Mouse (Mus musculus) liver, embryonic 15.5 days (tissue): ENCODE measurements around the gene Rere. TPM values are rescaled to one million over a fixed set of nuclear protein-coding genes. Genes with fewer than 3 reads are reported as not detected.
A peak's percentile ranks its signal among the peaks of the same experiment; 100 is the strongest.

Experiments
- ATAC-seq: fragments of 200-750 bp; cut with Nextera tagmentation; 2 replicates; pipeline ENCODE4 v1.8.0; 2017; ENCODE audit warnings: moderate number of reproducible peaks, mild to moderate bottlenecking, moderate library complexity; ENCODE audit not compliant: insufficient read depth
- H3K27ac ChIP-seq: fragments of 300-500 bp; sonication (generic); replicated peaks from 2 replicates; pipeline ENCODE4 v1.5.1; 2015; ENCODE audit warnings: mild to moderate bottlenecking, inconsistent platforms
- H3K27me3 ChIP-seq: fragments of 300-500 bp; sonication (generic); 2 replicates; pipeline ENCODE4 v1.6.1; 2015; ENCODE audit warnings: mild to moderate bottlenecking, inconsistent platforms
- H3K36me3 ChIP-seq: fragments of 300-500 bp; sonication (generic); replicated peaks from 2 replicates; pipeline ENCODE4 v1.6.1; 2015; ENCODE audit warnings: moderate library complexity, mild to moderate bottlenecking, inconsistent platforms
- H3K4me1 ChIP-seq: fragments of 300-500 bp; sonication (generic); replicated peaks from 2 replicates; pipeline ENCODE4 v1.6.1; 2015; ENCODE audit warnings: inconsistent platforms
- H3K4me2 ChIP-seq: fragments of 300-500 bp; sonication (generic); 2 replicates; pipeline ENCODE4 v1.6.1; 2015; ENCODE audit warnings: moderate library complexity, mild to moderate bottlenecking, inconsistent platforms
- H3K4me3 ChIP-seq: fragments of 300-500 bp; sonication (generic); replicated peaks from 2 replicates; pipeline ENCODE4 v1.5.1; 2015; ENCODE audit warnings: mild to moderate bottlenecking, inconsistent platforms
- H3K9ac ChIP-seq: fragments of 300-500 bp; sonication (generic); 2 replicates; pipeline ENCODE4 v1.6.1; 2015; ENCODE audit warnings: moderate library complexity, mild to moderate bottlenecking, inconsistent platforms
- H3K9me3 ChIP-seq: fragments of 300-500 bp; sonication (generic); replicated peaks from 2 replicates; pipeline ENCODE4 v1.6.1; 2016; ENCODE audit warnings: inconsistent platforms
- WGBS: fragments of 180-500 bp; shearing (Covaris S2); methylation state at CpG from one replicate; pipeline ENCODE4 v1.1.7; 2015; ENCODE audit warnings: mixed read lengths; ENCODE audit not compliant: insufficient replicate concordance; 5-methylcytosine and 5-hydroxymethylcytosine counted together
- polyA plus RNA-seq: library from polyadenylated mRNA; unstranded; fragments of >200 nt; fragmentation: Nextera tagmentation; extraction: Ambion mirVana; gene quantifications from 2 replicates; pipeline ENCODE4 v1.2.1, GENCODE M21; 2015

Gene Rere
- polyA plus RNA-seq, 1 experiment from 2014 or later: 5.3 TPM

GRCm38 (mm10) chr4:150372631-150373041 is 91.2 kb downstream of the Rere start:
- Histone ChIP-seq H3K4me1 (peaks cover 46% of the 10 kb centered on the region), H3K9ac (0 out of 2 replicates have a peak overlapping the region, but pooled peaks have one; percentile 57)
- WGBS: 6% methylated on average over 3 of the region's 3 CpGs

GRCm38 (mm10) chr4:150373111-150374109 is 92.0 kb downstream of the Rere start:
- Histone ChIP-seq H3K9me3 (no peaks in the 10 kb centered on the region), H3K9ac (no peak overlapping the region), H3K27ac (peak overlapping the region; percentile 43; the same call in 1 of the 2 replicates), H3K4me1 (peaks cover 46% of the 10 kb centered on the region), H3K4me2 (peak overlapping the region; percentile 93), H3K36me3 (no peaks in the 10 kb centered on the region), H3K27me3 (peaks cover 6% of the 10 kb centered on the region; the same call in 1 of the 2 replicates), H3K4me3 (peak overlapping the region; percentile 64)
- peak; percentile 35; the same call in 1 of the 2 replicates for ATAC-seq
- WGBS: 8% methylated on average over 15 of the region's 15 CpGs

More at GRCm38 (mm10) chr4:150372631-150373041, 91.2 kb downstream of the Rere start:
- peak overlapping the region; percentile 64 for H3K4me3 ChIP-seq
- H3K27me3 ChIP-seq: peaks cover 6% of the 10 kb centered on the region; the same call in 1 of the 2 replicates
- peak overlapping the region; percentile 29; the same call in 1 of the 2 replicates for H3K27ac ChIP-seq
- no peaks in the 10 kb centered on the region for H3K36me3 ChIP-seq
- H3K9me3 ChIP-seq: no peaks in the 10 kb centered on the region
- H3K4me2 ChIP-seq: peak overlapping the region; percentile 93
- no peak for ATAC-seq

- peaks cover 57% of the 10 kb centered on the region for H3K4me1 ChIP-seq
- no peak overlapping the region for H3K9ac ChIP-seq
- H3K4me3 ChIP-seq: no peak overlapping the region
- H3K27ac ChIP-seq: no peak overlapping the region
- H3K27me3 ChIP-seq: peaks cover 6% of the 10 kb centered on the region; the same call in 1 of the 2 replicates
- H3K36me3 ChIP-seq: no peaks in the 10 kb centered on the region
- H3K9me3 ChIP-seq: no peaks in the 10 kb centered on the region
- WGBS: 29% methylated on average over 9 of the region's 9 CpGs
- no peak for ATAC-seq
- no peak overlapping the region for H3K4me2 ChIP-seq
Observed at GRCm38 (mm10) chr4:150374651-150375447, 93.4 kb downstream of the Rere start.

GRCm38 (mm10) chr4:150375448-150375935 is 94.0 kb downstream of the Rere start:
- no peaks in the 10 kb centered on the region for H3K36me3 ChIP-seq
- H3K4me1 ChIP-seq: peaks cover 64% of the 10 kb centered on the region
- WGBS: 78% methylated on average over 1 of the region's 1 CpGs
- H3K9me3 ChIP-seq: no peaks in the 10 kb centered on the region
- no peak overlapping the region for H3K27ac ChIP-seq
- no peak overlapping the region for H3K9ac ChIP-seq
- no peak for ATAC-seq
- no peak overlapping the region for H3K4me2 ChIP-seq
- H3K27me3 ChIP-seq: peaks cover 6% of the 10 kb centered on the region; the same call in 1 of the 2 replicates
- H3K4me3 ChIP-seq: no peak overlapping the region

- no peaks in the 10 kb centered on the region for H3K27me3 ChIP-seq
- H3K4me1 ChIP-seq: peaks cover 43% of the 10 kb centered on the region
- H3K9me3 ChIP-seq: no peaks in the 10 kb centered on the region
- H3K27ac ChIP-seq: no peak overlapping the region
- no peak overlapping the region for H3K9ac ChIP-seq
- no peaks in the 10 kb centered on the region for H3K36me3 ChIP-seq
- H3K4me2 ChIP-seq: no peak overlapping the region
- 35% methylated on average over 6 of the region's 6 CpGs for WGBS
- H3K4me3 ChIP-seq: no peak overlapping the region
- no peak for ATAC-seq
Observed at GRCm38 (mm10) chr4:150379313-150379712, 97.9 kb downstream of the Rere start.

GRCm38 (mm10) chr4:150379772-150380171 is 98.3 kb downstream of the Rere start:
- Histone ChIP-seq H3K4me3 (no peak overlapping the region), H3K9ac (no peak overlapping the region), H3K4me1 (peaks cover 40% of the 10 kb centered on the region), H3K36me3 (no peaks in the 10 kb centered on the region), H3K9me3 (no peaks in the 10 kb centered on the region), H3K4me2 (no peak overlapping the region), H3K27me3 (no peaks in the 10 kb centered on the region), H3K27ac (no peak overlapping the region)
- ATAC-seq: no peak
- WGBS: 35% methylated on average over 2 of the region's 2 CpGs

GRCm38 (mm10) chr4:150380273-150380672 is 98.8 kb downstream of the Rere start:
- no peaks in the 10 kb centered on the region for H3K27me3 ChIP-seq
- 63% methylated on average over 5 of the region's 5 CpGs for WGBS
- no peak overlapping the region for H3K27ac ChIP-seq
- H3K36me3 ChIP-seq: no peaks in the 10 kb centered on the region
- H3K4me1 ChIP-seq: peaks cover 35% of the 10 kb centered on the region
- H3K4me2 ChIP-seq: no peak overlapping the region
- ATAC-seq: no peak
- no peak overlapping the region for H3K9ac ChIP-seq
- no peaks in the 10 kb centered on the region for H3K9me3 ChIP-seq
- no peak overlapping the region for H3K4me3 ChIP-seq

- H3K4me2 ChIP-seq: no peak overlapping the region
- no peaks in the 10 kb centered on the region for H3K27me3 ChIP-seq
- H3K36me3 ChIP-seq: no peaks in the 10 kb centered on the region
- H3K9me3 ChIP-seq: no peaks in the 10 kb centered on the region
- peaks cover 29% of the 10 kb centered on the region for H3K4me1 ChIP-seq
- no peak overlapping the region for H3K27ac ChIP-seq
- WGBS: 45% methylated on average over 3 of the region's 3 CpGs
- no peak for ATAC-seq
- no peak overlapping the region for H3K4me3 ChIP-seq
- H3K9ac ChIP-seq: no peak overlapping the region
Observed at GRCm38 (mm10) chr4:150382504-150382903, 101.1 kb downstream of the Rere start.

GRCm38 (mm10) chr4:150384405-150384804 is 103.0 kb downstream of the Rere start:
- WGBS: 68% methylated on average over 8 of the region's 8 CpGs
- peaks cover 23% of the 10 kb centered on the region for H3K4me1 ChIP-seq
- ATAC-seq: no peak

GRCm38 (mm10) chr4:150384899-150385298 is 103.5 kb downstream of the Rere start:
- no peak overlapping the region for H3K4me3 ChIP-seq
- H3K4me2 ChIP-seq: no peak overlapping the region
- H3K27ac ChIP-seq: no peak overlapping the region
- ATAC-seq: no peak
- H3K27me3 ChIP-seq: no peaks in the 10 kb centered on the region
- no peaks in the 10 kb centered on the region for H3K36me3 ChIP-seq
- H3K9ac ChIP-seq: no peak overlapping the region
- WGBS: 82% methylated on average over 3 of the region's 3 CpGs
- peaks cover 20% of the 10 kb centered on the region for H3K4me1 ChIP-seq
- H3K9me3 ChIP-seq: no peaks in the 10 kb centered on the region

More at GRCm38 (mm10) chr4:150384405-150384804, 103.0 kb downstream of the Rere start:
- Histone ChIP-seq H3K27ac (no peak overlapping the region), H3K9me3 (no peaks in the 10 kb centered on the region), H3K4me3 (no peak overlapping the region), H3K4me2 (no peak overlapping the region), H3K27me3 (no peaks in the 10 kb centered on the region), H3K9ac (no peak overlapping the region), H3K36me3 (no peaks in the 10 kb centered on the region)
